Mouse (Mus musculus): Measurements from ENCODE around the gene Sh3gl3.

DNA sequence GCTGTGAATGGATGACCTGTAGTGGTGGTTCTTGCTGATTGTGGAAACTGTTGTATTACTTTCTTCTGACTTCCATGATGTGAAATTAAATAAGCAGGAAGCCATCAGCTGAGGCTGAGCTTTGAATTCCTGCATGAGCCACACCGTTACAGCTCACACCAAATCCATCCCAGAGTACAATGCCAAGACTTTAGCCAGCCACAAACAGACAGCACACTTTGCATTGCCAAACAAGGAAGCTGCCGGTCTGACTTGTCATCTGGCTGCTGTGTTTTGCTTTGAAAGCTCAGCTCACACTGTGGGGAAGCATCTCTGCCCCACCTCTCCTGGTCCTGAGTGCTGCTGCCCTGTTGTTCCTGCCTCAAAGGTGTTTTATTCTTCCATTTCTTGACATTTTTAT, 9.1 kb downstream of the Sh3gl3 start:
- TF ChIP-seq GATA1 (IDR thresholded peaks at IDR 0.05; ENCODE audit: borderline replicate concordance, low read length) (no peak), FLI1 (IDR thresholded peaks at IDR 0.05; ENCODE audit: low read length) (no peak)

Measured in megakaryocyte, embryonic 14.5 days (primary cell).